Mouse (Mus musculus) spleen, postnatal 10 days (tissue): ENCODE results near the gene Wnt10b.

Experiments
- DNase-seq, 2 experiments: peaks; one replicate each; pipeline ENCODE4 v3.0.0; 2021 to 2022; ENCODE audit warnings: low spot score in 2 of 2

Wnt10b gene

DNA sequence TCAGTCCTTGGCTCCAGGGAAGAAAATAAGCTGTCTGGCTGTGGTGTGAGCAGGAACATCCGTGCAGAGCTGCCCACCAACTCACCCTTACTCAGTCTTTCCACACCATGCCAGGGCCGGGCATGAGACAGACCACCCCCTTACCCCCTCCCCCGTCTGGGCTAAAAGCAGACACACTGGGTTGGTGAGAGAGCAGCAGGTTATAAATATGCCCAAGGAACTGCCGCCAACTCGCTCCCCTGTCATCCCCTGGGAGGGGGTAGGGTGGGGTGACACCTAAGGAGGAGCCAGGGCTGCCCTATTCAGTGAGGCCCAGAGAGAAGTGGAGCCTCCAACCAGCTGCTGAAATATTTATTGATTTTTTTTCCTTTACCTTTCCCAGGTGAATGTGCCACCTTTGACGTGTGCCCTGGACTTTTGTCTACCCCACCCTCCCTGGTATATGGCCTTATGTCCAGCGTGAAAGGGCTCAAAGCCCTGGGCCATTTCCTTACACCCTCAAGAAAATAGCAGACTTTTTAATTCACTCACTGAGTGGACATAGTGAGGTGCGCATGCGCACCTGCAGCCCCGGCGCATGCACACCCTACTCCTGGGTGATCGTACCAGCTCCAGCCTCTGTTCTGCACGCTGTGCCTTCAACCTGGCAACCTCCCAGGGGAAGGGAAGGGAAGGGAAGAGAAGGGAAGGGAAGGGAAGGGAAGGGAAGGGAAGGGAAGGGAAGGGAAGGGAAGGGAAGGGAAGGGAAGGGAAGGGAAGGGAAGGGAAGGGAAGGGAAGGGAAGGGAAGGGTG lies 19.0 kb upstream of the Wnt10b start:
- DNase-seq = no peak

DNA sequence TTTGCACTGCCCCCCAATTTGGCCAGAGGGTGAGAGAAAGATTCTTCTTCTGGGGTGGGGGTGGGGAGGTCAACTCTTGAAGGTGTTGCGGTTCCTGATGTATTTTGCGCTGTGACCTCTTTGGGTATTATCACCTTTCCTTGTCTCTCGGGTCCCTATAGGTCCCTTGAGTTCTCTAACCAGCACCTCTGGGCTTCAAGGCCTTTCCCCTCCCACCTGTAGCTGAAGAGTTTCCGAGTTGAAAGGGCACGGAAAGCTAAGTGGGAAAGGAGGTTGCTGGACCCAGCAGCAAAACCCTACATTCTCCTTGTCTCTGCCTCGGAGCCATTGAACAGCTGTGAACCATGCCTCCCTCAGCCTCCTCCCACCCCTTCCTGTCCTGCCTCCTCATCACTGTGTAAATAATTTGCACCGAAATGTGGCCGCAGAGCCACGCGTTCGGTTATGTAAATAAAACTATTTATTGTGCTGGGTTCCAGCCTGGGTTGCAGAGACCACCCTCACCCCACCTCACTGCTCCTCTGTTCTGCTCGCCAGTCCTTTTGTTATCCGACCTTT lies 15.3 kb upstream of the Wnt10b start:
- DNase-seq = no peak

DNA sequence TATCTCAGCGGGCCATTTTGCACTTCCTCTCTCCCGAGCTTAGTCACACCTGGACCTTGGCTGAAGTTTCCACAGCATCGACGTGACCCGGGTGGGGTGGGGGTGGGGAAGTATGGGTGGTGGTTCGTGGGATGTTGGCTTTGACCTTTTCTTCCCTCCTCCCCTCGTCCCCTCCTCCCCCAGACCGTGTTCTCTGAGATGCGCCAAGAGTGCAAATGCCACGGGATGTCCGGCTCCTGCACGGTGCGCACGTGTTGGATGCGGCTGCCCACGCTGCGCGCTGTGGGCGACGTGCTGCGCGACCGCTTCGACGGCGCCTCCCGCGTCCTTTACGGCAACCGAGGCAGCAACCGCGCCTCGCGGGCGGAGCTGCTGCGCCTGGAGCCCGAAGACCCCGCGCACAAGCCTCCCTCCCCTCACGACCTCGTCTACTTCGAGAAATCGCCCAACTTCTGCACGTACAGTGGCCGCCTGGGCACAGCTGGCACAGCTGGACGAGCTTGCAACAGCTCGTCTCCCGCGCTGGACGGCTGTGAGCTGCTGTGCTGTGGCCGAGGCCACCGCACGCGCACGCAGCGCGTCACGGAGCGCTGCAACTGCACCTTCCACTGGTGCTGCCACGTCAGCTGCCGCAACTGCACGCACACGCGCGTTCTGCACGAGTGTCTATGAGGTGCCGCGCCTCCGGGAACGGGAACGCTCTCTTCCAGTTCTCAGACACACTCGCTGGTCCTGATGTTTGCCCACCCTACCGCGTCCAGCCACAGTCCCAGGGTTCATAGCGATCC lies 14.5 kb upstream of the Wnt10b start:
- no peak for DNase-seq

DNA sequence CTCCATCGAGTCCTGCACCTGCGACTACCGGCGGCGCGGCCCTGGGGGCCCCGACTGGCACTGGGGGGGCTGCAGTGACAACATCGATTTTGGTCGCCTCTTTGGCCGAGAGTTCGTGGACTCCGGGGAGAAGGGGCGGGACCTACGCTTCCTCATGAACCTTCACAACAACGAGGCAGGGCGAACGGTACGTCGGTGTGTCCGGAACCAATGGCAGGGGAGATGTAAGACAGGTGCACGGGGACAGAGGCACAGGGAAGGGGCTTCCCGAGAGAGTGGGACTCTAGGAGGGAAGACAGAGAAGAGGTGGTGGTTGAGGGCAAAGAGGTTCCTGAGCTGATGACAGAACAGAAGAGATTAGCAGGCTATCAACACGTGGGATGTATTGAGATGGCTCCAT lies 13.8 kb upstream of the Wnt10b start:
- no peak for DNase-seq

DNA sequence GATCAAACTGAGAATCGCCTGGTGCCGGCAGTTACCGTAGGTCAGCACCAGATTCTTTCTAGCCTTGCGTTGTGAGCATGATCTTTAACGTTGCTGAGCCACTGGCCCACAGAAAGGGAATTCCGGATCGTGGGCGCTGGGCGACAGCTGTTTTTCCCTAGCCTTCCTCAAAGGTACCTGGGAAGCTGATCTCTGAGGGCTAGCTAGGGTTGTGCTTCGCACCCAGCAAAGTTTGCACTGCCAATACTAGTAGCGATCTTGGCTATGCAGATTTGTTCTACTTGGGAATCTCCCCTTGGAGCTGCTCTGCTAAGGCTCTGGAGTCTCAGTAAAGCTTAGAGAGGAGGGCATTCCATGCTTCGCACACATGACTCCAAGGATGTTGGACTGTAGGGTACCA lies 13.3 kb upstream of the Wnt10b start:
- DNase-seq = no peak

DNA sequence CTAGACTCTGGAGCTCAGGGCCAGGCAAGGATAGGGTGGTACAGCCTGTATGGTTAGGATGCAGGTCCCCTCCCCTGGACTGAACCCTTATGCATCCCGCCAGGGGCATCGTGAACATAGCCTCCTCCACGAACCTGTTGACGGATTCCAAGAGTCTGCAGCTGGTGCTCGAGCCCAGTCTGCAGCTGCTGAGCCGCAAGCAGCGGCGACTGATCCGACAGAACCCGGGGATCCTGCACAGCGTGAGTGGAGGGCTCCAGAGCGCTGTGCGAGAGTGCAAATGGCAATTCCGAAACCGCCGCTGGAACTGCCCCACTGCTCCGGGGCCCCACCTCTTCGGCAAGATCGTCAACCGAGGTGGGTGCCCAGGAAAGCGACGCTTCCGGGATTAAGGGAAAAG lies 12.8 kb upstream of the Wnt10b start:
- no peak for DNase-seq

DNA sequence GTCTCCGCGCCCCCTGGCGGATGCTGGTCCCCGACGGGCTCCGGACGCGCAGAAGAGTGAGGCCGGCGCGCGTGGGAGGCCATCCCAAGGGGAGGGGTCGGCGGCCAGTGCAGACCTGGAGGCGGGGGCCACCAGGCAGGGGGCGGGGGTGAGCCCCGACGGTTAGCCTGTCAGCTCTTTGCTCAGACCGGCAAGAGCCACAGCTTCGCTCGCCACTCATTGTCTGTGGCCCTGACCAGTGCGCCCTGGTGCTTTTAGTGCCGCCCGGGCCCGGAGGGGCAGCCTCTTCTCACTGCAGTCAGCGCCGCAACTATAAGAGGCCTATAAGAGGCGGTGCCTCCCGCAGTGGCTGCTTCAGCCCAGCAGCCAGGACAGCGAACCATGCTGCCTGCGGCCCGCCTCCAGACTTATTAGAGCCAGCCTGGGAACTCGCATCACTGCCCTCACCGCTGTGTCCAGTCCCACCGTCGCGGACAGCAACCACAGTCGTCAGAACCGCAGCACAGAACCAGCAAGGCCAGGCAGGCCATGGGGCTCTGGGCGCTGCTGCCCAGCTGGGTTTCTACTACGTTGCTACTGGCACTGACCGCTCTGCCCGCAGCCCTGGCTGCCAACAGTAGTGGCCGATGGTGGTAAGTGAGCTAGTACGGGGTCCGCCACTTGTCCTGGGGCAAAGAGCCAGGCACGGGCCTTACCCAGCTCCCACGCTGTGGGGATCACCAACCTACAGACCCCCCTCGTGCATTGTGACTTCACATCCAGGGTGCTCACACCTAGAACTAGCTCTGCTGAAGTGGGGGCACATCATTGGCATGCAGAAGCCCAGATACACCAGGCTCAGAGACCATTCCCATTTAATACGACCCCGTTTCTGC lies 11.9 kb upstream of the Wnt10b start, which contains the start of gene Wnt1:
Gene Wnt1, plus strand, starts transcription at position 197 of the 875 bp plus-strand sequence.
- peak; percentile 43 to 76 for DNase-seq

DNA sequence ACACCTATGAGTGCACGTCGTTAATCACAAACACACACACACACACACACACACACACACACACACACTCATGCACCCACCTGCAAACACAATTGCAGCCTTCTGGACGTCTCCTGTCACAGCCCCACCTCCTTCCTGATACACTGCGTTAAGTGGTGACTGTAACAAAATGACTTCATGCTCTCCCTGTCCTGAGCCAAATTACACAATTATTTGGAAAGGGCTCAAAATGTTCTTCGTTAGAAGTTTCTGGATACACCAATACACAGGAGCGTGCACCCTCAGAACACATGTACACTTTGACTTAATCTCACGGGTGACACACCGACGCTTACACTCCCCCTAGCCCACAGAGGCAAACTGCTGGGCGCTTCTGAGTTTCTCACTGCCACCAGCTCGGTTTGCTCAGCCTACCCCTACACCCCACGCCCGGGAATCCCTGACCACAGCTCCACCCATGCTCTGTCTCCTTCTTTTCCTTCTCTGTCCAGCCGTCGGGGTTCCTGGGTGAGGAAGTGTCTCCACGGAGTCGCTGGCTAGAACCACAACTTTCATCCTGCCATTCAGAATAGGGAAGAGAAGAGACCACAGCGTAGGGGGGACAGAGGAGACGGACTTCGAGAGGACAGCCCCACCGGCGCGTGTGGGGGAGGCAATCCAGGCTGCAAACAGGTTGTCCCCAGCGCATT lies 11.2 kb upstream of the Wnt10b start:
- DNase-seq = no peak

DNA sequence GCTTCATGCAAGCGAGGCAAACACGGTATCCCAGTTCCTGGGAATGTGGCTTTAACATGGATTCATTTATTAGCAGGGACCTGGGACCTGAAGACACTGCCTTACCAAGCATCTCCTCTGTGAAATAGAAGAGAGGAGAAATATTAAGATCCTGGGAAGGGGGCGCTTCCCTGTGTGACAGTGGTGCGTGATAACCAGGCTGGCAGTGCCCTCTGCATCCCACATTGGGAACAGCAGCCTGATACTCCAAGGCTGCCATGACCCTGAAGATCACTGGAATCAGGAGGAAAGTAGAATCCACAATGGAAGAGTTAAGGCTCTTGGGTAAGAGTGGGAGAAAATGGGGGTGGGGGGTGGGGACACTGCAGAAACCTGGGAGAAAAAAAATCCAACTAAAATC lies 10.0 kb upstream of the Wnt10b start:
- DNase-seq = no peak

DNA sequence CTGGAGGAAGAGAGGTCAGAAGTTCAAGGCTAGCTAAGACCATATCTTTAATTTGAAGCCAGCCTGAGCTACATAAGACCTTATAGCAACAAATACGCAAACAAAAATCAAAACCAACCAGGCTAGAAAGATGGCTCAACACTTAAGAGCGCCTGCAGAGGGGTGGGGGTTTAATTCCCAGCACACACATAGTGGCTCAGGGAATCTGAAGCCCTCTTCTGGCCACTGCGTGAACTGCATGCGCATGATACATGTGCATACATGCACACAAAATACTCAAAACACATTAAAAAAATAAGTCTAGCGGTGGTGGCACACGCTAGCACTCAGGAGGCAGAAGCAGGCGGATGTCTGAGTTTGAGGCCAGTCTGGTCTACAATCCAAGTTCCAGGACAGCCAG lies 7.8 kb upstream of the Wnt10b start:
- peak in 1 of 2 experiments; percentile 54 for DNase-seq

DNA sequence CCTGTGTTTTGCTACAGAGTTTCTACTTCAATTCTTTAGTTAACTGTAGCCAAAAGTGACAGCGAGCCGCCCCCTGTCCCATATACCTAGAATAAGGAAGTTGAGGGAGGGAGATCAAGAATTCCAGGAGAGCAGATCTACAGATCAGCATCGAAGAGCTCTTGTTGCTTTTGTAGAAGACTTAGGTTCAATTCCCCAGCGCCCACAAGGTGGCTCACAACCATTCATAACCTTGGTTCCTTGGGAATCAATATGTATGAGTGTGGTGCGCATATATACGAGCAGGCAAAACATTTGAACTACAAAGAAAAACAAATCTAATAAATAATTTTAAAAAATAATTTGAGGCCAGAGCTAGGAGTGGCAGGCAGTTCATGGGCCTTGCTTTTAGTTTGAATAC lies 3.2 kb upstream of the Wnt10b start:
- no peak for DNase-seq

DNA sequence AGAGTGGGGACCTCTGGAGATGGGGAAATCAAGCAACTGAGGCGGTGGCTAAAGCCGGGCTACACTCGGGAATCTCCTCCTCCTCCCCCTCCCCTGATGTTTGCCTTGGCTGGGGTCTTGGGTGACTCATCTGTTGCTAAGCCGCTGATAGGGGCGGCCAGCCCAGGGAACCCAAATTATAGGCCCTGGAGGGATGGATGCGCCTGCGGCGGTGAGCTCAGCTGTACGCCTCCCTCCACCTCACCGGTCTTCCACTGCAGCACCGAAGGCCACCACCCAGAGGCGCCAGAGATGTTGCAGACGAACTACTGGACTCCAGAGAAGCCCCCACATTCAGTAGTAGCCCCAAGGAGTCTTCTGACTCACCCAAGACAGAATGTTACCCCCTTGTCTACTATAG lies 2.6 kb upstream of the Wnt10b start:
- peak in 1 of 2 experiments; percentile 42 for DNase-seq

DNA sequence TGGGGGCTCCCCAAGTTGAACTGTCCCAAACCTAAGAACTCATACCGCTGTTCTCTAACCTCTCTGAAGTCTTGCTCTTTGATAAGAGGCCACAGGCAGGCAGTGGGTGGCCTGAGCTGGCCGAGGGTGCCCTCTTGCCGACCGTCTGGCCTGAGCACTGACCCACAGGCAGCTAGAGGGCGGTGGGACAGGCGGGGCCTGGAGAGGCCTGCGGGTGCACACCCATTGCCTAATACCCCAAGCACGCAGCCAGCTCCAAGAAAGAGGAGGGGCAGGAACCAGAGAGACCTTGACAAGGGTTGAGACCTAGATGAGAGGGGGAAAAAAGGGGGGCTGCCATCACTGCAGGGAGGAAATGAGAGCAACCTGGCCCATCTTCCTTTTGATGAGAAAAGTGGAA lies 2.1 kb upstream of the Wnt10b start:
- DNase-seq = no peak

DNA sequence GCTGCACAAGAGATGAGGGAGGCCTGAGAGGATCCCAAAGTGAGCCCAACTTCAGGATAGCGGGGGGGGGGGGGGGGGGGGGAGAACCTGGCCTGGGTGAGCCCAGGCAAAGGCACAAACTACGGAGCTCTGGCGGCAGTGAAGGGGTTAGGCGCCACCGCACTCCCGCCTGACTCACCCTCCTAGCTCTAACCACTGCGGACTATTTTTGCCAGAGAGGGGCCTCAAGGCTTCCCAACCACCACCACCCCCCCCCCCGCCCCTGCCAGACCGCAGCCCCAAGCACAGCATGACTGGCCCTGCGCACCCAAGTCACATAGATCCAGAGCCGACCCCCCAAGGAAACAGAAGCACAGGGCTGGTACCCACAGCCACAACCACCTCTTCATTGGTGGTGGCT lies 856 bp upstream of the Wnt10b start:
- no peak for DNase-seq

DNA sequence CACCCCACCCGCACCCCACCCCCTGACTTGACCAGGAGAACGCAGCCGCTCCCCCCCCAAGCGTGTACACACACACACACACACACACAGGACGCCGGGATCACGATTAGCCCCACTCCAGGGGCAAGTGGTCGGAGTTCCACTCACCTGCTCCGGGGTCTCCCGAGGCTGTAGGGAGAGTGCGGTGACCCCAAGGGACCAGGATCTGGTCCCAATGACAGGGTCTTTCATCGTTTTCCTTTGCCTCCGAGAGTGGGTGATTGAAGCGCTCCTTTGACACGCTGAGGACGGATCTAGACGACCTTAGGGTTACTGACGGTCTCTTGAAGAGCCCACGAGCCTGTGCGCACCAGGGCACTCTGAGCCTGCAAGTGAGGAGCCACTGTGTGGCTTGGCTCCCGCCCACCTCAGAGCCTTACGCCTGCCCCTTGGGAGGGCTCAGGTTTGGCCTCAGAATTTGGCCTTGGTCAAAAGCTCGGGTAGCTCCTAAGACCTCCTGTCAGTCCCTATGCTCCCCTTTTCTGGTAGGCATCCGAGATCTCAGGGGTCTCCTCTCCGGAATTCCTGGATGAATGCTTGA lies 331 bp upstream of the Wnt10b start:
- DNase-seq = no peak

DNA sequence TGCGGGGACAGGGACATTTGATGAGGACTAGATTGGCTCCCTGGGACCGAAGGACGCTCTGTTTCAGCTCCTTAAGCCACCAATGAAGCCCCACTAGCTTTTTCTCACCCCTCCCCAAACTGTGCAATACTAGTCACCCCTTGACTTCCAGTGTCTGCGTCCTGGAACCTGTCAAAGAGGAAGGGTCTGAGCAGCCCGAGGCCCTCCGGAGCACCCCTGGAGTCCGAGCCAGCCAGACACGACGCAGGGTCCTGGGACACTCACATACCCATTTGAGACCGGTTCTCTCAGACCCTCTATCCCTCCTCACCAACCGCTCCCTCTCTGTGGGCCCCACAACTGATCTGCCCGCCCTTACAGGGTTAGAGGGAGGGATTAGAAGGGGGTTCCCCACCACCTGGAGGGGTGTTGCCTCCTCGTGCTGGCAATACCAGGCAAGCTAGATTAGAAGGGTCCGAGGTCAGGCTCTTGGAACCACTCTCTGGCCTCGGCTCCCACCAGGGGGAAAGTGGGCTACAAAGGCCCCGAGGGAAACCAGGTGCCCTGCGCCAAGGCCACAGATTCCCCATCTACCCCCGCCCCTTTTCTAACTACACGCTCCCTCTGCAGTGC lies 839 bp downstream of the Wnt10b start:
- peak in 1 of 2 experiments; percentile 38 for DNase-seq

DNA sequence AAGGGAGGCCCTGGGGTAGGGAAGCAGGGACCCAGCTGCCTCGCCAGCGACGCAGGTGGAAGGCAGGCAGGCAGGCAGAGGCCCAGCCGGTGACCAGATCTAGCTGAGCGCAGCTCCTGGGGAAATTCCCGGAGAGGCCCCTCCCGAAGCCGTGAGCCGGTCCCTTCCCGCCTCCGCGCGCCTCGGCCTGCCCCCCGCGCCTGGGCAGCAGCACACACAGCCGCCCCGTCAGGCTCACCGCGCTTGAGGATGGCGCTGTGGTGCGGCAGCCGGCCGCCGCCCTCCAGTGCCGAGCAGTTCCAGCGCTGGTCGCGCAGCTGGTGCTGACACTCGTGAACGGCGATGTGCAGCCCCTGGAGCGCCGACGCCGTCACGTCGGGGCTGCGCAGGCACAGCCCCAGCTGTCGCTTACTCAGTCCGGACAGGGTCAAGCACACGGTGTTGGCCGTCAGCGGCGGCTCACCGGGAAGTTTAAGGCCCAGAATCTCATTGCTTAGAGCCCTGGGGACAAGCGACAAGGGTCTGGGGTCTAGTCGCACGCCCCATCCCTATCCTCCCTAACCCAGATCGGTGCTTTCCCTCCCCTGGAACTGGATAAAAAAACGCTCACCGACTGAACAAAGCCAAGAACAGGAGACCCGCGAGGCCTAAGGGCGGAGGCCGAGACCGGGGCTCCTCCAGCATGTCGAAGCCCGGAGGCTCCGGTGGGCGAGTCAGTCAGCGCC lies 1.5 kb downstream of the Wnt10b start:
- peak in 1 of 2 experiments; percentile 45 for DNase-seq

DNA sequence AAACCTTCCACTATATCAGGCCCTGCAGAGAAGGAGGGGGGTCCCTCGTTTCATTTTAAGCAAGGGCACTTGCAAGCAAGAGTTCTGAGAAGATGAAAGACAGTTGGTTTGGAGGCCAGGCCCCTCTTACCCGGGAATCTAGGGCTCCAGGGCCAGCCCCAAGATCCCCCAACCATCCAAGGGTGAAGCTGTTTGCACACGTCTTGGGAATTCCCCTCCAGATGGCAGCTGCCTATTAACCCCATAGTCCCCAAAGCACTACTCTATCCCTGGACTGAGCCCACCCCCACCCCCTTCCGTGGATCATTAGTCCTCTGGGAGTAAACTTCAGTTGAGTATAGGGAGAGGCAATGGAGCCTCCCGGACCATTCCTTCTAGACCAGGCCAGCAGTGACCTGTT lies 2.4 kb downstream of the Wnt10b start:
- DNase-seq = no peak

DNA sequence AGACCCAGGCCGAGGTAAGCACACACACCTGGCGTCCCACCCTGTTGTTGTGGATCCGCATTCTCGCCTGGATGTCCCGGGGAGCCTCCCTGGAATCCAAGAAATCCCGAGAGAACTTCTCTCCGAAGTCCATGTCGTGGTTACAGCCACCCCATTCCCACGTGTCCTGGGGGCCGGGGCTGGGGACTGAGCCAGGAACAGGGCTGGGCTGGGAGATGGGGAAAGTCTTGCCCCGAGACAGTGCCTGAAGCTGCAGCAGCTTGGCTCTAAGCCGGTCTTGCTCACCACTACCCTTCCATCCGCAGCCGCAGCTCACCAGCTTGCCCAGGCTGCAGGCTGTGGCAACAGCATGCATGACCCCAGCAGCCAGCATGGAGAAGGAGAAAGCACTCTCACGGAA lies 3.9 kb downstream of the Wnt10b start:
- no peak for DNase-seq
